Mouse (Mus musculus) heart, embryonic 15.5 days (tissue): ENCODE results near the gene Ldhc. TPM values are rescaled to one million over a fixed set of nuclear protein-coding genes. Genes with fewer than 3 reads are reported as not detected.

Experiments used
- ATAC-seq: fragments of 200-750 bp; cut with Nextera tagmentation; replicated peaks from 2 replicates; pipeline ENCODE4 v1.8.0; 2017; ENCODE audit warnings: low read depth, moderate TSS enrichment; ENCODE audit not compliant: insufficient number of reproducible peaks, insufficient read depth, low FRiP score
- H3K27ac ChIP-seq: fragments of 300-500 bp; sonication (generic); 2 replicates; pipeline ENCODE4 v1.5.1; 2015; ENCODE audit warnings: mild to moderate bottlenecking, inconsistent platforms
- H3K27me3 ChIP-seq: fragments of 300-500 bp; sonication (generic); 2 replicates; pipeline ENCODE4 v1.6.1; 2015; ENCODE audit warnings: inconsistent platforms
- H3K36me3 ChIP-seq: fragments of 300-500 bp; sonication (generic); 2 replicates; pipeline ENCODE4 v1.6.1; 2015; ENCODE audit warnings: mild to moderate bottlenecking, inconsistent platforms
- H3K4me1 ChIP-seq: fragments of 300-500 bp; sonication (generic); replicated peaks from 2 replicates; pipeline ENCODE4 v1.6.1; 2015; ENCODE audit warnings: inconsistent platforms
- H3K4me2 ChIP-seq: fragments of 300-500 bp; sonication (generic); 2 replicates; pipeline ENCODE4 v1.6.1; 2015; ENCODE audit warnings: inconsistent platforms, mild to moderate bottlenecking, moderate library complexity
- H3K4me3 ChIP-seq: fragments of 300-500 bp; sonication (generic); 2 replicates; pipeline ENCODE4 v1.5.1; 2015; ENCODE audit warnings: mild to moderate bottlenecking, inconsistent platforms
- H3K9ac ChIP-seq: fragments of 300-500 bp; sonication (generic); 2 replicates; pipeline ENCODE4 v1.6.1; 2015; ENCODE audit warnings: mild to moderate bottlenecking, inconsistent platforms
- H3K9me3 ChIP-seq: fragments of 300-500 bp; sonication (generic); replicated peaks from 2 replicates; pipeline ENCODE4 v1.6.1; 2016; ENCODE audit warnings: inconsistent platforms
- WGBS: fragments of 180-500 bp; shearing (Covaris S2); methylation state at CpG from one replicate; pipeline ENCODE4 v1.1.7; 2015; ENCODE audit warnings: mixed read lengths; 5-methylcytosine and 5-hydroxymethylcytosine counted together
- polyA plus RNA-seq: library from polyadenylated mRNA; unstranded; fragments of >200 nt; fragmentation: Nextera tagmentation; extraction: Ambion mirVana; gene quantifications from 2 replicates; pipeline ENCODE4 v1.2.1, GENCODE M21; 2015

Gene Ldhc
- polyA plus RNA-seq, 1 experiment from 2014 or later: not detected

DNA sequence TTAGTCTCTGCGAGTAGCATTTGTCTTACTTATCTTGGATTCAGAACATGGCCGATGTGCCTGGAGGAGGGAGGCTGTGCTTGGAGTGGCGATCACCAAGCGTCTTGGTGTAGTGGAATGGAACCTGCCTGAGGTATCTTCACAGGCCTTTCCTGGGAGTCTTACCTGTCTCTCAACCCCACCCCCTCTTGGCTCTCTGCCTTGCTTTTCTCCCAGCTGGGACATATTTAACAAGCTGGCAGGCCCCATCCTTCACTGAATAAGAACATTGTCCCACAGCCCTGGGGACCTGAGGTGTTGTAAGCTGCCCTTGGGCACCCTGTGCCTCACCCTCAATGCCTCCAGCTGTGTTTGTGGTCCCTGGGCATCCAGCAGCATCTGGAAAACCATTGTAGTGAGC, 17.4 kb upstream of the Ldhc start:
- 81% methylated on average over 4 of the region's 4 CpGs for WGBS
- Histone ChIP-seq H3K36me3 (peaks cover 12% of the 10 kb centered on the region), H3K27me3 (no peaks in the 10 kb centered on the region), H3K27ac (no peak overlapping the region), H3K4me2 (no peak overlapping the region), H3K9me3 (no peaks in the 10 kb centered on the region), H3K9ac (no peak overlapping the region), H3K4me1 (peaks cover 43% of the 10 kb centered on the region), H3K4me3 (no peak overlapping the region)
- ATAC-seq: no peak

DNA sequence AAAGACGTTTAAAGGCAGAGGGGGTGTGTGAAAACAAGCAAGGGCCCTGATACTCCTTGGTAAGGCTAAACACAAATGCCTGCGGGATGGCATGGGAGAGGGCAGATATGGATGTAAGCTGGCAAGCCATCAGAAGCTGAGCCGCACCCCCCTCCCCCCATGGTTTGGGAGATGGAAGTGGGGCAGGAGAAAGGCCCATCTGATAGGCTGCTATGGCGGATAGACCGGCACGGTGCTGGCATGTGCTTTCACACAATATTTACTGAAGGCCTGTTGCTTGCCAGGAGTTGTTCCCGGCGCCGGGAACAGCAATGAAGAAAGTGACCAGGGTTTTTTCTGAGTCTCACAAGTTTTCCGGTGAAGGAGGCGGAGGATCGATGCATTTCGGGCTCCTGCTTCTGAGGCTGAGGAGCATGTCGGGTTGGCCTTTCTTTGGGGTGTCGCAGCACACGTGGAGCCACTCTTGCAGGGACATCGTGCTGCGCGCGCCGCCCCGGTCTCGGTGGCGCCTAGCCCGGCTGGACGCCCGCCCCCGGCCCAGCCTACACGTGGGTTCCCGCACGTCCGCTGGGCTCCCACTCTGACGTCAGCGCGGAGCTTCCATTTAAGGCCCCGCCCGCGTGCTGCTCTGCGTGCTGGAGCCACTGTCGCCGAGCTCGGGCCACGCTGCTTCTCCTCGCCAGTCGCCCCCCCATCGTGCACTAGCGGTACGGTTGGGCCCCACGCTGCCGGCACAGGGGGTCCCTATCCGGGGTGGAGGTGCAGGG, 15.6 kb upstream of the Ldhc start:
- H3K27me3 ChIP-seq: no peaks in the 10 kb centered on the region
- peak overlapping the region; percentile 97 for H3K27ac ChIP-seq
- peaks cover 30% of the 10 kb centered on the region for H3K36me3 ChIP-seq
- H3K4me3 ChIP-seq: peak overlapping the region; percentile 71
- H3K9me3 ChIP-seq: no peaks in the 10 kb centered on the region
- 1% methylated on average over 51 of the region's 51 CpGs for WGBS
- peaks cover 31% of the 10 kb centered on the region for H3K4me1 ChIP-seq
- H3K4me2 ChIP-seq: peak overlapping the region; percentile 85
- peak overlapping the region; percentile 89 for H3K9ac ChIP-seq
- peak; percentile 91 for ATAC-seq

DNA sequence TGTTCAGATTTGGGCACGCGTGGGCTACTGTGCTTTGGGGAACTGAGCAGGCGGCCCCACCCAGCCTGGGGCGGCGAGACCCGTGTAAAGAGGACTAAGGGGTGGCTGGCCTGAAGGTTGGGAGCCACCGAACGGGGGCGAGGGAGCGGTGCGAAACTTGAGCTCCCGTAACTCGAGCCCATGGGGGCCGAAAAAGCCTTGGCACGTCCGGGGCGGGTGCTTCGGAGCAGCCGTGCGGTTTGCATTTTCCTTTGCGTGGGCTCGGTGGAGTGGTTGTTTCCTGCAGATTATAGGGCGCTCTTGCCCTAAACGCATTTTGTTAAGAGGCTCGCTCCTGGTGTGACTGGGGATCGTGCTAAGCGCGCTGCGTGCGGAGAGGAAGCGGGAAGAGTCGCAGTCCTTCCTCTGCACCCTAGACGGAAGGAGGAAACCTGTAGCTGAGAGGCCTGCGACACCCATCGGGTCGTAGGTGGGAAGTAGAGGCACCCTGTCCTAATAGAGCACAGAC, 15.0 kb upstream of the Ldhc start:
- Histone ChIP-seq H3K4me3 (peak overlapping the region; percentile 71), H3K9me3 (no peaks in the 10 kb centered on the region), H3K4me1 (peaks cover 31% of the 10 kb centered on the region), H3K4me2 (peak overlapping the region; percentile 85), H3K36me3 (peaks cover 37% of the 10 kb centered on the region), H3K9ac (peak overlapping the region; percentile 89), H3K27ac (peak overlapping the region; percentile 97), H3K27me3 (no peaks in the 10 kb centered on the region)
- WGBS: under 1% methylated on average over 36 of the region's 36 CpGs
- peak; percentile 17 for ATAC-seq

DNA sequence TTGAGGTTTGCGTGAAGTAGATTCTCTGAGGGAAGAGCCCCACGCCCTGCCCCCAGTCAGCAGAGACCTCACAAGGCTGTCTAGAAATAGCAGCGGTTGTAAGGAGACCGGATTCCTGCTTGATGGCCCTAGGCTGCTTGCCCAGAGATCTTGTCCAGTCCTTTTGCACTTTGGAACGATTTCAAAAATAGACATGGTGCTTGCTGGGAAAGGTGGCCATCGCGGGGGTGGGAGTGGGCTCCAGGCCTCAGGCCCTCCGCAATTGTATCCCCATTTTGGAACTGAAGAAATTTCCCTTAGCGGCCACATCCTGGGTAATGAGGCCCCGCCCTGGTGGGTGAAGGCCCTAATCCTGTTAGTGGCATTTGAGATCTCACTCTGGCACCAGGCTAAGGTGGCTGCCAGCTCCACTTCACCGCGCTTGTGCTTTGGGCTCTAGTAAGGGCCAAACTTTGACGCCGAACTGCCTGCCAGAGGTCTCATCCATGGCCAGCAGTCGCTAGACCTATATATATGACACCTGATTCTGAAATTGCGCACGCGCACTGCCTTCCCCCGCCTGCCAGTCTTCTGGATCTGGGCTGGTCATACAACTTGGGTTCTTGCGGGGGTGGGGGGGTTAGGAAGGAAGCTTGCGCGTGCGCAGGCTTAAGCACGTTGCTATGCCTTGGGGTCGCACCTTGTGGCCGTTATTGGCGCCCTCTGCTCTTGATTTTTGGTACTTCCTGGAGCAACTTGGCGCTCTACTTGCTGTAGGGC, 14.3 kb upstream of the Ldhc start:
- WGBS: under 1% methylated on average over 28 of the region's 28 CpGs
- H3K4me1 ChIP-seq: peaks cover 27% of the 10 kb centered on the region
- H3K9me3 ChIP-seq: no peaks in the 10 kb centered on the region
- ATAC-seq: peak; percentile 47
- H3K4me2 ChIP-seq: peak overlapping the region; percentile 85
- H3K27ac ChIP-seq: peak overlapping the region; percentile 97
- H3K4me3 ChIP-seq: peak overlapping the region; percentile 71
- H3K36me3 ChIP-seq: peaks cover 43% of the 10 kb centered on the region
- peak overlapping the region; percentile 89 for H3K9ac ChIP-seq
- no peaks in the 10 kb centered on the region for H3K27me3 ChIP-seq

DNA sequence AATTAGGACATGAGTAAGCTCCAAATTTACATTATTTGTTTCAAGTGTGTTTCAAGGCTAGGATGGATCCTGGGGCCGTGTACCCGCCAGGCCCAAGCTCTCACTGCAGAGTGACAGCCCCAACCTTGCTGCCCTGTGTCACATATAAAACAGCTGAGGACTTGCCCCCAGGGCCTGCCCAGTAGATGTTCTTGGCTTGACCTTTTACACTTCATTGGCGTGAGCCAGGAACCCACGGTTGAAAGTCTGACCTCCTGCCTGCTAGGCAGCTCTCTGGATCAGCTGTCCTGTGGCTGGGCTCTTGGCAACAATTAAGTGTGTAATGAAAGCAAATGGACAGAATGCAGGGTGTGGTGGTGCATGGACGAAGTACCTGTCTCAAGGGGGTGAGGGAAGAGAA, 11.7 kb upstream of the Ldhc start:
- Histone ChIP-seq H3K4me3 (no peak overlapping the region), H3K9me3 (no peaks in the 10 kb centered on the region), H3K27me3 (no peaks in the 10 kb centered on the region), H3K36me3 (peaks cover 69% of the 10 kb centered on the region), H3K9ac (no peak overlapping the region), H3K27ac (no peak overlapping the region), H3K4me1 (peaks cover 27% of the 10 kb centered on the region), H3K4me2 (no peak overlapping the region)
- WGBS: 71% methylated on average over 5 of the region's 5 CpGs
- no peak for ATAC-seq

DNA sequence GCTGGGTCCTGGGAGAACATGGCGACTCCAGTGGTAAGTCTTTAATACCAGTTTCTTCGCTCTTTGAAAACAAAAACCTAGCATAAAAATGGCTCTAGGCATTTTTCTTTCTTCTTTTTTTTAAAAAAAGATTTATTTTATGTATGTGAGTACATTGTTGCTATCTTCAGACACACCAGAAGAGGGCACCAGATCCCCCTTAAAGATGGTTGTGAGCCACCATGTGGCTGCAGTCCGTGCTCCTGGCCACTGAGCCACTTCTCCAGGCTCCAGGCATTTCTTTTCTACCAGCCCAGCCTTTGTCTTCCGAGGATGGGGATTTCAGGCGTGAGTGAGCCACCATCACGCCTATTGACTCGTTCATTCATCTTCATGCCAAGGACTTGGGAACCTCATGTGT, 10.0 kb upstream of the Ldhc start:
- Histone ChIP-seq H3K27ac (no peak overlapping the region), H3K4me1 (peaks cover 19% of the 10 kb centered on the region), H3K4me2 (no peak overlapping the region), H3K36me3 (peaks cover 86% of the 10 kb centered on the region), H3K9me3 (no peaks in the 10 kb centered on the region), H3K27me3 (no peaks in the 10 kb centered on the region), H3K4me3 (no peak overlapping the region), H3K9ac (no peak overlapping the region)
- ATAC-seq: no peak
- WGBS: 81% methylated on average over 7 of the region's 7 CpGs

DNA sequence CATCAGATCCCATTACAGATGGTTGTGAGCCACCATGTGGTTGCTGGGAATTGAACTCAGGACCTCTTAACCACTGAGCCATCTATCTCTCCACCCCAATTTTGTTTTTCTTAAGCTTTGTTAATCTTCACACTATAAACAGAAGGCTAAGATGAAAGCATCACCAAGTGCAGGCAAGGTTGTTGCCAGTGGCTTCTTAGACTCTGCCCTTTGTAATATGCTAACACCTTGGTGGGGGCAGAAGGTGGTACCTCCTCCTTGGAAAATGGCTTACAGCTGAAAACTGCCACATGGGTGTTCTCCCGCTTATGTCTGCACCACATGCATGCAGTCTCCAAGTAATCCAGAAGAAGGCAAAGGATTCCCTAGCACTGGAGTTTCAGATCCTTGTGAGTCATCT, 8.3 kb upstream of the Ldhc start:
- Histone ChIP-seq H3K4me3 (no peak overlapping the region), H3K9me3 (no peaks in the 10 kb centered on the region), H3K27ac (no peak overlapping the region), H3K27me3 (no peaks in the 10 kb centered on the region), H3K4me2 (no peak overlapping the region), H3K4me1 (0 out of 2 replicates have a peak, but pooled peaks cover 12% of the 10 kb centered on the region), H3K9ac (no peak overlapping the region), H3K36me3 (peaks cover 88% of the 10 kb centered on the region)
- ATAC-seq: no peak
- WGBS: 74% methylated on average over 1 of the region's 1 CpGs

DNA sequence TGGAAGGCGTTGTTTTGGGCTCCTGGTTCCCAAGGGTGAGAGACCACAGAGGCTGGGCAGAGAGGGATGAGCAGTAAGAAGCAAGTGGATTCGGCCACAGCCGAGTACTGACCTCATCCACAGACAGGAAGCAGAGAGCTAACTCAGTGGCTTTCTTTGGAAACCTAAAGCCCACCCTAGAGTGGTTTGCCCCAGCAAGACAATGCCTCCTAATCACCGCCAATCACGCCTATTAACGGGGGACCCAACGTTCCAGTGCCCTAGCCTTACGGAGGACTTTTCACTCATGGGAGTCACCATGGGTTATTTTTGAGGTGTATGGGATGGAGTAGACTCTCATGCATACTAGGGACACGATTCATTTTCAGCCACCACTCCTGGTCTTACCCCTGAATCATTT, 7.6 kb upstream of the Ldhc start:
- no peak for ATAC-seq
- Histone ChIP-seq H3K9me3 (no peaks in the 10 kb centered on the region), H3K27me3 (no peaks in the 10 kb centered on the region), H3K4me3 (no peak overlapping the region), H3K36me3 (peaks cover 82% of the 10 kb centered on the region), H3K4me1 (0 out of 2 replicates have a peak, but pooled peaks cover 7% of the 10 kb centered on the region), H3K9ac (no peak overlapping the region), H3K27ac (no peak overlapping the region), H3K4me2 (no peak overlapping the region)
- 87% methylated on average over 9 of the region's 9 CpGs for WGBS

DNA sequence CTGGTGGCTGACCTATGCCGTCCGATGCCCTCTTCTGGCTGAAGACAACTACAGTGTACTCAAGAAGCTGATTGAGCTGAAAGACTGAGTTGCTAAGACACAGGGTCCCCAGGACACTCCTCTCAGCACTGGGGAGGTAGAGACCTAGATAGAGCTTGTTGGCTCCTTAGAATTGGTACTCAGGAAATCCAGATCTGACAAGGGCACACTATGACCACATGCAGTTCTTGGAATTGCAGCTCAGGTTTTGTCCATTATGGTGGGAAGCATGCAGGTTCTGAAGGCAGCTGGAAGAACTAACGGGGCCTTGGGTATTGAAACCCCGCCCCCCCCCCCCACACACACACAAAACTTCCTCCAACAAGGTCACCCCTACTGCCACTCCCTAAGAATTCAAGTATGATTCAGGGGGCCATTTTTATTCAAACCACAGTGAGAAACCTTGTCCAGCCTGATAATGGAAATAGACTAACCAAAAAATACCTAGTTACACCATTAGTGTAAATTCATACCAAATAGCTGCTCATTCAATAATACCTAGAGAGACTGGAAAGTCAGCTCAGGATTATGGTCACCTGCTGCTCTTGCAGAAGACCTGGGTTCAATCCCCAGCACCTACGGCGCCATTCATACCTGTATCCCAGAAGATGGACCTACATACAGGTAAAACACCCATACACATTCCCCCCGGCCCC, 5.0 kb upstream of the Ldhc start:
- no peaks in the 10 kb centered on the region for H3K4me1 ChIP-seq
- WGBS: 71% methylated on average over 7 of the region's 7 CpGs
- H3K4me2 ChIP-seq: no peak overlapping the region
- no peaks in the 10 kb centered on the region for H3K9me3 ChIP-seq
- peaks cover 56% of the 10 kb centered on the region for H3K36me3 ChIP-seq
- H3K9ac ChIP-seq: no peak overlapping the region
- no peaks in the 10 kb centered on the region for H3K27me3 ChIP-seq
- no peak overlapping the region for H3K4me3 ChIP-seq
- ATAC-seq: 0 out of 2 replicates have a peak, but pooled peaks have one; percentile 27
- H3K27ac ChIP-seq: no peak overlapping the region

DNA sequence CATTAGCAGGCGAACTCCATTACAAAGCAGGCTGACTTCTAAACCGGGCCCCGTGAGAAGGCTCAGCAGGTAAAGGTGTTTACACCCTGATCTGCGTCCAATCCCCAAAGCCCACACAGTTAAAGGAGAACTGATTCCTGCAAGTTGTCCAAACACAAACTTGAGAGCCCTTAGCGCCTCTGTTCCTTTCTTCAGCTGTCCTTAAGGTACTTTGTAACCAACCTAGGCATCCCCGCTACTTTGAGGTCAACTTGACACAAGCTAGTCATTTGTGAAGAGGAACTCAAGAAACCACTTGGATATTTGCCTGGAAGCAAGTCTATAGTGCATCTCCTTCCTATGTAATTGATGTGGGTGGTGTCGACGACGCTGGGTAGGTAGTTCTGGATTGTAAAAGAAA, 3.6 kb upstream of the Ldhc start:
- WGBS: 72% methylated on average over 9 of the region's 9 CpGs
- Histone ChIP-seq H3K27ac (no peak overlapping the region), H3K4me3 (no peak overlapping the region), H3K4me1 (no peaks in the 10 kb centered on the region), H3K9ac (no peak overlapping the region), H3K9me3 (no peaks in the 10 kb centered on the region), H3K36me3 (peaks cover 42% of the 10 kb centered on the region), H3K4me2 (no peak overlapping the region), H3K27me3 (no peaks in the 10 kb centered on the region)
- ATAC-seq: no peak

DNA sequence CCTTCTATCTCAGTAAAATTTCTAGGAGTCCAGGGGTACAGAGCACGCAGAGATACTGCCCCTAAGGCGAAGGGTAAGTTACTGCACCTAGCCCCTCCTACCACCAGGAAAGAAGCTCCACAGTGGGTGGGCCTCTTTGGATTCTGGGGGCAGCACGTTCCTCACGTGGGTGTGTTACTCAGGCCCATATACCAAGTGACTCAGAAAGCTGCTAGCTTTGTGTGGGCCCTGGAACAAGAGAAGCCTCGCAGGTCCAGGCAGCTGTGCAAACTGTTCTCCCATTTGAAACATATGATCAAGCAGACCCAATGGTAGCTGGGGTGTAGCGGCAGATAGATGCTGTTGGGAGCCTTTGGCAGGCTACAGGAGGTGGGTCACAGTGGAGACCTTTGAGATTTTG, 2.0 kb upstream of the Ldhc start:
- no peak for ATAC-seq
- no peaks in the 10 kb centered on the region for H3K4me1 ChIP-seq
- peaks cover 26% of the 10 kb centered on the region for H3K36me3 ChIP-seq
- 55% methylated on average over 6 of the region's 6 CpGs for WGBS
- H3K4me2 ChIP-seq: no peak overlapping the region
- no peak overlapping the region for H3K4me3 ChIP-seq
- H3K27ac ChIP-seq: no peak overlapping the region
- H3K9me3 ChIP-seq: no peaks in the 10 kb centered on the region
- H3K9ac ChIP-seq: no peak overlapping the region
- H3K27me3 ChIP-seq: no peaks in the 10 kb centered on the region
